Mouse (Mus musculus) megakaryocyte, embryonic 14.5 days (primary cell): ENCODE data around the gene Rps9.

Experiments used
- FLI1 ChIP-seq: IDR thresholded peaks from 2 replicates; pipeline ENCODE4 v1.6.1; 2012; ENCODE audit warnings: low read length, inconsistent platforms, mixed read lengths
- GATA1 ChIP-seq: IDR thresholded peaks from 3 replicates; pipeline ENCODE4 v1.6.1; 2012; ENCODE audit warnings: mixed read lengths, low read length, inconsistent platforms, borderline replicate concordance

- TF ChIP-seq GATA1 (no peak), FLI1 (no peak)
Measured at GRCm38 (mm10) chr7:3698471-3698870, 5.3 kb upstream of the Rps9 start.
